Mouse (Mus musculus): ENCODE results near the gene Ppcdc. TPM values are rescaled to one million over a fixed set of nuclear protein-coding genes. Genes with fewer than 3 reads are reported as not detected.

Ppcdc gene
- polyA plus RNA-seq, 1 experiment from 2014 or later, result 29.5 TPM

- no peaks in the 10 kb centered on the region for H3K4me1 ChIP-seq (replicated peaks; ENCODE audit: control insufficient read depth, insufficient read depth, low read length)
- WGBS, result 74% methylated on average over 1 of the region's 1 CpGs
- no peak overlapping the region for H3K9ac ChIP-seq (ENCODE audit: low read length)
- H3K27me3 ChIP-seq (ENCODE audit: control insufficient read depth, insufficient read depth, low read length), result no peaks in the 10 kb centered on the region
- no peak for ATAC-seq (replicated peaks; ENCODE audit: low FRiP score)
- no peak for DNase-seq (ENCODE audit: low spot score)
- H3K4me2 ChIP-seq (ENCODE audit: low read depth, low read length, severe bottlenecking), result no peak overlapping the region
- no peak overlapping the region for H3K4me3 ChIP-seq (ENCODE audit: low read depth, low read length)
- H3K9me3 ChIP-seq (ENCODE audit: control insufficient read depth, low read length), result no peaks in the 10 kb centered on the region
- no peaks in the 10 kb centered on the region for H3K36me3 ChIP-seq (ENCODE audit: control insufficient read depth, insufficient read depth, low read length)
- H3K27ac ChIP-seq (ENCODE audit: low read depth, low read length), result no peak overlapping the region
Observed at GRCm38 (mm10) chr9:57338706-57339105, 101.2 kb downstream of the Ppcdc start.

Other genes starting within 250 kb of the Ppcdc start
- gene Trcg1, start 203.6 kb downstream of the Ppcdc start, polyA plus RNA-seq (2014; fragmentation: Nextera tagmentation; extraction: Ambion mirVana), result 0.09 TPM in 1 of 2 replicates, not detected in the other
- 12.5 TPM in 2 replicates for gene 1700017B05Rik, start 177.5 kb downstream of the Ppcdc start, polyA plus RNA-seq (2014; fragmentation: Nextera tagmentation; extraction: Ambion mirVana)
- 15.5 and 17.4 TPM in 2 replicates for gene Scamp5, start 27.9 kb upstream of the Ppcdc start, polyA plus RNA-seq (2014; fragmentation: Nextera tagmentation; extraction: Ambion mirVana)
- 1.5 and 3.4 TPM in 2 replicates for gene Rpp25, start 63.9 kb upstream of the Ppcdc start, polyA plus RNA-seq (2014; fragmentation: Nextera tagmentation; extraction: Ambion mirVana)
- 624 and 635 TPM in 2 replicates for gene Cox5a, start 81.2 kb upstream of the Ppcdc start, polyA plus RNA-seq (2014; fragmentation: Nextera tagmentation; extraction: Ambion mirVana)
- 21.0 TPM in 2 replicates for gene Fam219b, start 97.4 kb upstream of the Ppcdc start, polyA plus RNA-seq (2014; fragmentation: Nextera tagmentation; extraction: Ambion mirVana)
- 55.1 and 65.5 TPM in 2 replicates for gene Mpi, start 112.6 kb upstream of the Ppcdc start, polyA plus RNA-seq (2014; fragmentation: Nextera tagmentation; extraction: Ambion mirVana)
- gene Scamp2, start 120.8 kb upstream of the Ppcdc start, polyA plus RNA-seq (2014; fragmentation: Nextera tagmentation; extraction: Ambion mirVana), result 57.7 and 58.2 TPM in 2 replicates
- 12.6 and 15.1 TPM in 2 replicates for gene Ulk3, start 149.3 kb upstream of the Ppcdc start, polyA plus RNA-seq (2014; fragmentation: Nextera tagmentation; extraction: Ambion mirVana)
- gene Cplx3, start 166.2 kb upstream of the Ppcdc start, polyA plus RNA-seq (2014; fragmentation: Nextera tagmentation; extraction: Ambion mirVana), result 0.15 TPM in 1 of 2 replicates, not detected in the other
- not detected in 2 replicates for gene Lman1l, start 180.7 kb upstream of the Ppcdc start, polyA plus RNA-seq (2014; fragmentation: Nextera tagmentation; extraction: Ambion mirVana)
- gene Csk, start 213.5 kb upstream of the Ppcdc start, polyA plus RNA-seq (2014; fragmentation: Nextera tagmentation; extraction: Ambion mirVana), result 32.9 and 39.5 TPM in 2 replicates
- not detected in 2 replicates for gene Cyp1a2, start 243.6 kb upstream of the Ppcdc start, polyA plus RNA-seq (2014; fragmentation: Nextera tagmentation; extraction: Ambion mirVana)
- not detected in 2 replicates for gene Cyp1a1, start 247.8 kb upstream of the Ppcdc start, polyA plus RNA-seq (2014; fragmentation: Nextera tagmentation; extraction: Ambion mirVana)

All from forebrain, embryonic 11.5 days (tissue).